14 mouse cellular contexts compared by ENCODE assay signal in the genomic region with DNA sequence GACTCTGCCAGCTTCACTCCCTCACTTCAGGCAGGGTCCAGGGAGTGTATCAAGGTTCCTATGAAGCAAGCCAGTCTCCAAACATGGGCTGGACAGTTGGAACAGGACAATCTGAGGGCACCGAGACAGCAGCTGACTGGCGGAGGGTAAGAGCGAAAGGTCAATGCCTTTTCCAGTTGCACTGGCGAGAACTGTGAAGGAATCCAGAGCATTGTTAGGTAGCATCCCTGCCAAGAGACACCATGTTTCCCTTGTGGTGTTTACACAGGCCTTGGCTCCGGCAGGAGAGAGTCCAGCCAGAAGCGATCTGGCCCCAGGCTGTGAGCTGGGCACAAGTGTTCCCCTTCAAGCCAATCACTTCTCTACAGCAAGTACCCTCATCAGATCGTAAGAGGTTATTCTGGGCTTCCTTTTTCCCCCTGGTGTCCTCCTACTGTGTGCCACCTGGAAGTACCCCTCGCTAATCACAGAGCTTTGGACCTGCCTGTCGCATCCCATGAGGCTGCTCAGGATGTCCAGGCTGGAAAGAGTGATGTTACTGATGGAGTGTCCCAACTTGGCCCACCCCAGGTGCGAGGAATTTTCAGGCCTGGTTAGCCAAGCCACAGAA. TPM values are rescaled to one million over a fixed set of nuclear protein-coding genes. Genes with fewer than 3 reads are reported as not detected.
DNase-seq lines count a peak whose midpoint lies in the region; ATAC-seq and TF ChIP-seq lines count a peak whose summit lies in the region.
"Had no signal": no experiment of that assay in that cellular context is flagged by ENCODE, and none has a peak within 500 bp of the region (broad histone marks: within the 10 kb centered on the region; RNA-seq: fewer than 3 reads in every experiment).

No protein-coding gene starts in this region.

- H3K27me3 ChIP-seq in liver, postnatal 0 days (ENCODE audit: insufficient read depth, low read length): no peaks in the 10 kb centered on the region
- no peaks in the 10 kb centered on the region for H3K27me3 ChIP-seq in liver, embryonic 11.5 days (replicated peaks; ENCODE audit: control insufficient read depth, insufficient read depth, low read length)
- H3K27me3 ChIP-seq in embryonic facial prominence, embryonic 10.5 days (replicated peaks; ENCODE audit: low read depth, poor library complexity, severe bottlenecking): no peaks in the 10 kb centered on the region
- H3K27me3 ChIP-seq: forebrain, embryonic 12.5 days; heart, embryonic 13.5 days; midbrain, embryonic 12.5 days had no signal

- H3K27ac ChIP-seq in liver, postnatal 0 days (ENCODE audit: low read depth): peak overlapping the region; percentile 89
- H3K27ac ChIP-seq in liver, embryonic 11.5 days (ENCODE audit: low read depth, low read length): no peak overlapping the region
- peak overlapping the region; percentile 26; the same call in 1 of the 2 replicates for H3K27ac ChIP-seq in embryonic facial prominence, embryonic 10.5 days (replicated peaks)
- H3K27ac ChIP-seq: forebrain, embryonic 12.5 days; heart, embryonic 13.5 days; limb, embryonic 13.5 days; midbrain, embryonic 12.5 days had no signal

- no peaks in the 10 kb centered on the region for H3K36me3 ChIP-seq in liver, postnatal 0 days (replicated peaks; ENCODE audit: insufficient read depth, low read length)
- H3K36me3 ChIP-seq in liver, embryonic 11.5 days (ENCODE audit: control insufficient read depth, insufficient read depth, low read length): no peaks in the 10 kb centered on the region
- H3K36me3 ChIP-seq in embryonic facial prominence, embryonic 10.5 days (replicated peaks): no peaks in the 10 kb centered on the region
- H3K36me3 ChIP-seq: forebrain, embryonic 12.5 days; heart, embryonic 13.5 days; limb, embryonic 13.5 days; midbrain, embryonic 12.5 days had no signal

- WGBS in liver, postnatal 0 days (ENCODE audit: insufficient replicate concordance): 69% methylated on average over 10 of the region's 10 CpGs
- WGBS in liver, embryonic 11.5 days: 81% methylated on average over 10 of the region's 10 CpGs
- WGBS in embryonic facial prominence, embryonic 10.5 days: 83% methylated on average over 10 of the region's 10 CpGs

- peak overlapping the region; percentile 6; the same call in 1 of the 2 replicates for H3K9ac ChIP-seq in liver, postnatal 0 days (replicated peaks)
- no peak overlapping the region for H3K9ac ChIP-seq in liver, embryonic 11.5 days (ENCODE audit: low read depth, low read length)
- H3K9ac ChIP-seq: forebrain, embryonic 12.5 days; heart, embryonic 13.5 days; limb, embryonic 13.5 days; midbrain, embryonic 12.5 days had no signal

- peaks cover 6% of the 10 kb centered on the region for H3K4me1 ChIP-seq in liver, postnatal 0 days (ENCODE audit: insufficient read depth)
- peaks cover 2% of the 10 kb centered on the region; the same call in 1 of the 2 replicates for H3K4me1 ChIP-seq in liver, embryonic 11.5 days (replicated peaks; ENCODE audit: control insufficient read depth, insufficient read depth, low read length)
- peaks cover 18% of the 10 kb centered on the region for H3K4me1 ChIP-seq in embryonic facial prominence, embryonic 10.5 days
- H3K4me1 ChIP-seq: forebrain, embryonic 12.5 days; midbrain, embryonic 12.5 days had no signal

- no peak for TF ChIP-seq CTCF in liver, postnatal 0 days (IDR thresholded peaks at IDR 0.05; ENCODE audit: low read depth)

- no peaks in the 10 kb centered on the region; the same call in 1 of the 2 replicates for H3K9me3 ChIP-seq in liver, postnatal 0 days (ENCODE audit: low read length)
- H3K9me3 ChIP-seq in liver, embryonic 11.5 days (ENCODE audit: control insufficient read depth, low read length): 0 out of 2 replicates have a peak, but pooled peaks cover 2% of the 10 kb centered on the region
- H3K9me3 ChIP-seq in embryonic facial prominence, embryonic 10.5 days: peaks cover 3% of the 10 kb centered on the region; the same call in 1 of the 2 replicates
- H3K9me3 ChIP-seq: heart, embryonic 13.5 days; limb, embryonic 13.5 days; midbrain, embryonic 12.5 days had no signal

- peak overlapping the region; percentile 35; the same call in 1 of the 2 replicates for H3K4me2 ChIP-seq in liver, postnatal 0 days (ENCODE audit: low read depth, low read length)
- H3K4me2 ChIP-seq in liver, embryonic 11.5 days: no peak overlapping the region
- H3K4me2 ChIP-seq: forebrain, embryonic 12.5 days; heart, embryonic 13.5 days; limb, embryonic 13.5 days; midbrain, embryonic 12.5 days had no signal

- no peak for DNase-seq in cerebellum, postnatal 4 days (ENCODE audit: low spot score in 2 of 2)
- DNase-seq in liver, postnatal 0 days: peak; percentile 50
- no peak for DNase-seq in liver, embryonic 11.5 days (ENCODE audit: low spot score)
- no peak for DNase-seq in embryonic facial prominence, embryonic 10.5 days (ENCODE audit: low spot score)
- peak; percentile 53 for DNase-seq in skeletal muscle tissue, adult 2 months (ENCODE audit: low read depth, low spot score)
- no peak for DNase-seq in right cerebral cortex, adult 2 months (ENCODE audit: low spot score in 2 of 2)
- DNase-seq in frontal cortex, postnatal 10 days (ENCODE audit: low spot score in 2 of 2): no peak
- DNase-seq: embryo, embryonic 11 days had no signal

- no peak overlapping the region for H3K4me3 ChIP-seq in liver, postnatal 0 days (ENCODE audit: low read depth, low read length)
- no peak overlapping the region for H3K4me3 ChIP-seq in liver, embryonic 11.5 days (ENCODE audit: low read depth, low read length)
- H3K4me3 ChIP-seq in embryonic facial prominence, embryonic 10.5 days: no peak overlapping the region
- H3K4me3 ChIP-seq: forebrain, embryonic 12.5 days; heart, embryonic 13.5 days; limb, embryonic 13.5 days; midbrain, embryonic 12.5 days had no signal

- peak; percentile 78; the same call in 1 of the 2 replicates for ATAC-seq in cerebellum, adult (ENCODE audit: insufficient number of reproducible peaks, low FRiP score, low TSS enrichment)
- peak; percentile 84 for ATAC-seq in liver, postnatal 0 days
- ATAC-seq in liver, embryonic 11.5 days (replicated peaks; ENCODE audit: low FRiP score): no peak
- ATAC-seq: intestine, embryonic 16.5 days had no signal

- TF ChIP-seq EP300 in liver, postnatal 0 days (IDR thresholded peaks at IDR 0.05; ENCODE audit: low read depth): peak; percentile 55; the same call in 1 of the 2 replicates

RNA-seq across cellular contexts. Expression of a gene that starts 13.2 kb away (rescaled TPM):
- 5.5 and 6.3 TPM in 2 replicates for polyA plus RNA-seq in liver, postnatal 0 days (2015; fragmentation: Nextera tagmentation; extraction: Ambion mirVana)
- 0.11 and 0.23 TPM in 2 replicates for polyA plus RNA-seq in liver, embryonic 11.5 days (2014; fragmentation: Nextera tagmentation; extraction: Ambion mirVana)
- polyA plus RNA-seq in embryonic facial prominence, embryonic 10.5 days (2016; fragmentation: Nextera tagmentation; extraction: Ambion mirVana): 0.74 and 0.91 TPM in 2 replicates

RNA-seq across cellular contexts. Expression of a gene that starts 26.7 kb away (rescaled TPM):
- 0.11 and 0.14 TPM in 2 replicates for polyA plus RNA-seq in liver, postnatal 0 days (2015; fragmentation: Nextera tagmentation; extraction: Ambion mirVana)
- polyA plus RNA-seq in liver, embryonic 11.5 days (2014; fragmentation: Nextera tagmentation; extraction: Ambion mirVana): 0.40 TPM in 1 of 2 replicates, not detected in the other
- polyA plus RNA-seq in embryonic facial prominence, embryonic 10.5 days (2016; fragmentation: Nextera tagmentation; extraction: Ambion mirVana): 0.38 and 0.79 TPM in 2 replicates

Comparison
In these comparisons a context has a peak if more than half of its experiments do, and no peak if none do; other contexts are left out.
1. DNase-seq: peak in liver, postnatal 0 days (single experiment) and skeletal muscle tissue, adult 2 months (single experiment); none in cerebellum, postnatal 4 days (0 of 2), liver, embryonic 11.5 days (single experiment), embryonic facial prominence, embryonic 10.5 days (single experiment), right cerebral cortex, adult 2 months (0 of 2) and frontal cortex, postnatal 10 days (0 of 2).